Mouse (Mus musculus) liver, postnatal 0 days (tissue): ENCODE measurements at regions not wholly inside any gene's neighbourhood (a gene's known extent, or its start where the extent isn't known, plus 50 kb on each side); places are given as distances from the start of the nearest gene placed in this dataset.

Source experiments
- ATAC-seq: fragments of 200-750 bp; cut with Nextera tagmentation; 2 replicates; pipeline ENCODE4 v1.8.0; 2017; ENCODE audit warnings: mild to moderate bottlenecking, moderate library complexity
- DNase-seq: peaks from one replicate; pipeline ENCODE4 v3.0.0-alpha.2; 2016
- H3K27ac ChIP-seq: fragments of 300-500 bp; sonication (generic); 2 replicates; pipeline ENCODE4 v1.5.1; 2014; ENCODE audit warnings: antibody characterized with exemption, moderate library complexity, mild to moderate bottlenecking, low read depth
- H3K27me3 ChIP-seq: fragments of 300-500 bp; sonication (generic); 2 replicates; pipeline ENCODE4 v1.6.1; 2014; ENCODE audit warnings: low read length, control low read depth, mixed read lengths; ENCODE audit not compliant: insufficient read depth
- H3K36me3 ChIP-seq: fragments of 300-500 bp; sonication (generic); replicated peaks from 2 replicates; pipeline ENCODE4 v1.6.1; 2014; ENCODE audit warnings: mild to moderate bottlenecking, control low read depth, low read length, moderate library complexity, mixed read lengths; ENCODE audit not compliant: insufficient read depth
- H3K4me1 ChIP-seq: fragments of 300-500 bp; sonication (generic); 2 replicates; pipeline ENCODE4 v1.6.1; 2014; ENCODE audit warnings: antibody characterized with exemption, mild to moderate bottlenecking, control low read depth; ENCODE audit not compliant: insufficient read depth
- H3K4me2 ChIP-seq: fragments of 300-500 bp; sonication (generic); 2 replicates; pipeline ENCODE4 v1.6.1; 2014; ENCODE audit warnings: low read depth, mild to moderate bottlenecking, low read length, moderate library complexity, mixed read lengths
- H3K4me3 ChIP-seq: fragments of 300-500 bp; sonication (generic); 2 replicates; pipeline ENCODE4 v1.5.1; 2014; ENCODE audit warnings: low read depth, low read length
- H3K9ac ChIP-seq: fragments of 300-500 bp; sonication (generic); replicated peaks from 2 replicates; pipeline ENCODE4 v1.6.1; 2014; ENCODE audit warnings: mild to moderate bottlenecking, moderate library complexity
- H3K9me3 ChIP-seq: fragments of 300-500 bp; sonication (generic); 2 replicates; pipeline ENCODE4 v1.6.1; 2016; ENCODE audit warnings: mild to moderate bottlenecking, control low read depth, low read length, mixed read lengths
- CTCF ChIP-seq: sonication (generic); IDR thresholded peaks from 2 replicates; pipeline ENCODE4 v1.5.1; 2016; ENCODE audit warnings: antibody characterized with exemption, low read depth
- EP300 ChIP-seq: IDR thresholded peaks from 2 replicates; pipeline ENCODE4 v1.6.1; 2016; ENCODE audit warnings: antibody characterized with exemption, low read depth, mild to moderate bottlenecking
- WGBS: fragments of 180-500 bp; shearing (Covaris S2); extraction: QIAGEN DNeasy Blood & Tissue Kit; methylation state at CpG from one replicate; pipeline ENCODE4 v1.1.7; 2014; ENCODE audit not compliant: insufficient replicate concordance; 5-methylcytosine and 5-hydroxymethylcytosine counted together

DNA sequence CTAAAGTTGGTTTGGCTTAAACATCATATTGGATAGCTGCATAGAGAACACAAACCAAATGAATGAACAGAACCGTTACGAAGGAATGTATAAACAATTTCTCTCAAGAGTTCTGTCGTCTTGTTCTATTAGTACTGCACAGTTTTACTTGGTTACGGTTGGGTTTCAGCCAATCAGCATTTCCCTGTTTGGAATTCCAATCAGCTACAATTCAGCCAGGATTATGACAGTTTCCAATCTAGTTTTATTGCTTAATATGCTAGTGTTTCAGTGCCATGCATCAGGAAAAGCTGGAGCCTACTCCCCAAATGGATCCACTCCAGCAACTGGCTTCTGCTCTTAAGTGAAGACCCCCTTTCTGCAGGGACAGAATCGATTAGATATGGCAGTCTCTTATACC lies 571.0 kb upstream of the Tenm2 start:
- Histone ChIP-seq H3K36me3 (no peaks in the 10 kb centered on the region), H3K27ac (no peak overlapping the region), H3K9me3 (no peaks in the 10 kb centered on the region), H3K4me3 (no peak overlapping the region), H3K27me3 (no peaks in the 10 kb centered on the region), H3K4me2 (no peak overlapping the region), H3K4me1 (no peaks in the 10 kb centered on the region), H3K9ac (no peak overlapping the region)
- no peak for DNase-seq
- 78% methylated on average over 5 of the region's 5 CpGs for WGBS
- no peak for ATAC-seq
- no peak for TF ChIP-seq EP300
- no peak for TF ChIP-seq CTCF

DNA sequence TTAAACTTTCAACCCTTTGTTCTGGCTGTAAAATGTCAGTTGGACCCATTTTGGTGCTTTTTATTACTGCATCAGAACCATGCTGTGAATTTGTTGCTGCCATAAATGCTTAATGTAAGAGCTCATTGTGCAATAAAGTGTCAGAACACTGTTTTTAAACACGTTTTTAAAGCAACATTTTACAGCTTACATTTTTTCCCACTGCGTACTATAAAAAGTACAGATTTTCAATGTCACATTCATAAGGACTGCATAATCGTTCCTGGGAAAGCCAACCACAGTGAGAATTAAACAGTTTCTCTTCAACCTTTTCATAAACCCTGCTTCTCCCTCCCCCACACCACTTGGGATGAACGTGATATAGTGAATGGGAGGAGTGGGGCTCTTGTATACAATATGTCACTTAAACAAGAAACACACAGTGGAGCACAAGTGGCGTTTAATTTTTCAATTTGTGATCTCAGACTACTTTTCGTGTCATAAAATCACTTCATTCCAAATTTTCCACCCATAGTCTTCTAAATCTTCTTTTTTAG lies 563.1 kb upstream of the Tenm2 start:
- ATAC-seq = no peak
- no peak for DNase-seq
- H3K27me3 ChIP-seq = no peaks in the 10 kb centered on the region
- H3K4me3 ChIP-seq = no peak overlapping the region
- no peak overlapping the region for H3K27ac ChIP-seq
- no peaks in the 10 kb centered on the region for H3K4me1 ChIP-seq
- no peaks in the 10 kb centered on the region for H3K36me3 ChIP-seq
- 54% methylated on average over 6 of the region's 6 CpGs for WGBS
- H3K9me3 ChIP-seq = no peaks in the 10 kb centered on the region
- no peak for TF ChIP-seq CTCF
- no peak for TF ChIP-seq EP300
- H3K4me2 ChIP-seq = no peak overlapping the region
- no peak overlapping the region for H3K9ac ChIP-seq

DNA sequence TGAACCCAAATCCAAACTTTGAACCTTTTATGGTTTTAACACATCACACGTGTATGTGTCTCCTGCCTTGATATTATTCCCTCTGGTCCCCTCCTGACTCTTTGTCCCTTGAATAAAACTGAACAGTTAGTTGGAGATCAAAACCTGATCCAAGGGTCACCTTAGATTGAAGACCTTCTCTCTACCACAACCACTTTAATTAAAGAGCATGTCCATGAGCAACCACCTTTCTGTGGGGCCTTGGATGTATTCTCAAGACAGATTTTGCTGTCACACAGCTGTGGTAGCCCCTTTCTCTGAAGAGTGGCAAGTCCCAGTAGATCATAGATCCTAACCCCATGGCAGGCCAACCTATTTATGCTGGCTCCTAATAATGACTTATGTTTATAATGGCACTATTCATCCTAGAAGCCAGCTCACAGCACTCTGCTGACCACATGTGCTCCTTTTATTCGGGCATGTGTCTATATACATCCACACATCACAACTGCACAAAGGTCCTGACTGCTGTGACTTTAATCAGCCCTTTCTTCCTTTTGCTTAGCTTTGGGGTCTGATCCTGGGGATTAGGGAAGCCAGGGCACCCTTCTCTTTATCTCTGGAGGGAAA lies 536.8 kb upstream of the Tenm2 start:
- Histone ChIP-seq H3K9me3 (no peaks in the 10 kb centered on the region), H3K9ac (no peak overlapping the region), H3K4me1 (no peaks in the 10 kb centered on the region), H3K27ac (no peak overlapping the region), H3K27me3 (no peaks in the 10 kb centered on the region), H3K4me2 (no peak overlapping the region), H3K36me3 (no peaks in the 10 kb centered on the region), H3K4me3 (no peak overlapping the region)
- no peak for TF ChIP-seq CTCF
- no peak for TF ChIP-seq EP300
- ATAC-seq = no peak
- WGBS = 55% methylated on average over 2 of the region's 2 CpGs
- DNase-seq = no peak

DNA sequence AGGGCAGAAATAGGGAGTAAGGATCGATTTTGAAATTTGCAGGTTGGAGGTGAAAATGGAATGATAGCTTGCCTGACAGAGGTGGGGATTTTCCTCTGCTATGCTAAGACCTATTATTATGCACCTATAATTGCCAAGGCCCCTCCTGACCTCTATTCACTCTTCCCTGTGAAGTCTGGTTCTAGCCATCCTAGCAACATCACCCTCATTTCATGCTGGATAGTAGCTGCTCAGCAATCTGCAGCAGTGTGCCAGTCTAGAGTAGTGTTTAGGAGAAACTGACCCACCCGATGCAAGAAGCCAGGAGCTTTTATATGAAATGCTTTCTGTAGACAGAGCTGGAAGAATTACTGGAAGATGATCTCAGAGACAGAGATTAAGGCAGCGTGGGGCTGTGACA lies 535.1 kb upstream of the Tenm2 start:
- WGBS = 62% methylated on average over 3 of the region's 3 CpGs
- no peak for TF ChIP-seq CTCF
- no peak for TF ChIP-seq EP300
- no peak overlapping the region for H3K4me2 ChIP-seq
- DNase-seq (no peak), ATAC-seq (no peak)
- no peaks in the 10 kb centered on the region for H3K4me1 ChIP-seq
- no peak overlapping the region for H3K27ac ChIP-seq
- H3K4me3 ChIP-seq = no peak overlapping the region
- H3K9ac ChIP-seq = no peak overlapping the region
- no peaks in the 10 kb centered on the region for H3K36me3 ChIP-seq
- no peaks in the 10 kb centered on the region for H3K27me3 ChIP-seq
- H3K9me3 ChIP-seq = no peaks in the 10 kb centered on the region

DNA sequence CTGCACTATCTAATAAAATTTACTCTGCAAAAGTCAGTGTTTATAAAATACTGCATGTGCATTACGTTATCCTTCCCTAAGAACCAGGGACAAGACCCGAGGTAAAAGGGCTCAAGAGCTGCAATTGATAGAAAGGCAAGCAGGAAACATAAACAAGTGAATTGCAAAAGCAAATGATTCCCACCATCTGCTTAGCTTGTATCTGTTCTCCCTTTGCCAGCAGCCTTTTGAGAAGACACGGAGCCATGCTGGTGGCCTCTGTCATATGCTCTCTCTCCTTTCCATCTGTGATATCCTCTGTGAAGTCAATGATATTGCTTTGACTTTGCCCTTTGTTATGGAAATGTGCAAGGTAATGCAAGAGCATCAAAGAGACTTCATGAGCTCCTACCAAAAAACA lies 532.4 kb upstream of the Tenm2 start:
- Histone ChIP-seq H3K9me3 (no peaks in the 10 kb centered on the region), H3K4me2 (no peak overlapping the region), H3K36me3 (no peaks in the 10 kb centered on the region), H3K27ac (no peak overlapping the region), H3K9ac (no peak overlapping the region), H3K4me1 (no peaks in the 10 kb centered on the region), H3K27me3 (no peaks in the 10 kb centered on the region), H3K4me3 (no peak overlapping the region)
- WGBS = 62% methylated on average over 3 of the region's 3 CpGs
- ATAC-seq (no peak), DNase-seq (no peak)
- TF ChIP-seq CTCF (no peak), EP300 (no peak)

DNA sequence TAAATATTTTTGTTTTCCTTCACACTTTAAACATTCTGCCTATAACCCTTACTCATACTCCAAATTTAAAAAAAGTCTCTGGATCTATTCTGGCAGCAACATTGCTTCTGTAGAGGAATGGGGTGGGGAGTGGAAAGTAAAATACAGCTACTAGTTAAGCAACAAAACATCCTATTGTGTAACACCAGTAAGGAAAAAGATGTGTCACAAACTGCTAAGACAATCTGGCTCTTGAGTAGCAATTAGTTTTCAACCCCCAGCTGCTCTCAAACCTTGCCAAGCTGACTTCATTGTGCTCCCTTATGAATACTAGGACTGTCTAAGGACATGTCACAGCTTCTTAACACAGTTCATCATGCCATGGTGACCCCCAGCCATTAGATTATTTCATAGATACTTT lies 500.2 kb upstream of the Tenm2 start:
- no peak for ATAC-seq

DNA sequence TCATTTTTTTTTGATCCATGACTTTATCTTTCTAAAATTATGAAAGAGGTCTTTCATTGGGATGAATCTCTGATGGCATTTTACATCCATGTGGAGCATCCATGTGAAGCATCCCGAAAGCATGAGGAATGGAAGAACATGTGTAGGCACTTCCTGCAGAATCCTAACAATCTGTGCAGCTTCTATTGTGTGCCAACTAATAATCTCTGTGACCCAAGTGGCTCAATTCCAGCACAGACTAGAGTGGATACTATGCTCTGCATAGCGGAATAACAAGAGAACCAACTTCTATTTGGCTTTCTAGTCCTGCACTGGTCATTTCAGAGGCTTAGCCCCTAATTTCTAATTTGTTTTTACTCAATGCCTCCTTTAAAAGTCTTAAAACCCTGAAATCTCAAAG lies 499.7 kb upstream of the Tenm2 start:
- DNase-seq (no peak), ATAC-seq (no peak)
- Histone ChIP-seq H3K36me3 (no peaks in the 10 kb centered on the region), H3K4me1 (no peaks in the 10 kb centered on the region), H3K9me3 (no peaks in the 10 kb centered on the region), H3K27ac (no peak overlapping the region), H3K27me3 (no peaks in the 10 kb centered on the region), H3K9ac (no peak overlapping the region), H3K4me3 (no peak overlapping the region), H3K4me2 (no peak overlapping the region)
- TF ChIP-seq EP300 (no peak), CTCF (no peak)
- WGBS = 63% methylated on average over 2 of the region's 2 CpGs

More for the DNA sequence above, 500.2 kb upstream of the Tenm2 start:
- Histone ChIP-seq H3K9me3 (no peaks in the 10 kb centered on the region), H3K27ac (no peak overlapping the region), H3K27me3 (no peaks in the 10 kb centered on the region), H3K9ac (no peak overlapping the region), H3K4me3 (no peak overlapping the region), H3K4me2 (no peak overlapping the region), H3K4me1 (no peaks in the 10 kb centered on the region), H3K36me3 (no peaks in the 10 kb centered on the region)
- TF ChIP-seq CTCF (no peak), EP300 (no peak)
- no peak for DNase-seq
